Mouse (Mus musculus): ENCODE measurements around the gene Gmppb.

The Gmppb gene

GRCm38 (mm10) chr9:108082549-108082948 is 33.5 kb downstream of the Gmppb start:
- DNase-seq = no peak

GRCm38 (mm10) chr9:108082988-108083431 is 34.0 kb downstream of the Gmppb start, which contains the start of gene Rnf123:
Rnf123 (minus strand) TSS chr9:108083346.
- DNase-seq = no peak

- no peak for DNase-seq
Measured at GRCm38 (mm10) chr9:108083561-108083960, 34.5 kb downstream of the Gmppb start.

- no peak for DNase-seq
Measured at GRCm38 (mm10) chr9:108085261-108085660, 36.2 kb downstream of the Gmppb start.

- no peak for DNase-seq
Measured at GRCm38 (mm10) chr9:108090611-108091120, 41.6 kb downstream of the Gmppb start.

GRCm38 (mm10) chr9:108093586-108093985 is 44.5 kb downstream of the Gmppb start:
- no peak for DNase-seq

- DNase-seq = peak; percentile 97
Measured at GRCm38 (mm10) chr9:108094184-108094941, 45.3 kb downstream of the Gmppb start, which contains the start of gene Apeh. Apeh (minus strand) TSS chr9:108094606.

- DNase-seq = no peak
Measured at GRCm38 (mm10) chr9:108094998-108095411, 46.0 kb downstream of the Gmppb start.

- peak in 1 of 2 experiments; percentile 74 for DNase-seq
Measured at GRCm38 (mm10) chr9:108095518-108095917, 46.5 kb downstream of the Gmppb start.

GRCm38 (mm10) chr9:108095949-108096712 is 47.1 kb downstream of the Gmppb start:
- DNase-seq = no peak

GRCm38 (mm10) chr9:108099619-108100018 is 50.6 kb downstream of the Gmppb start:
- DNase-seq = no peak
